Mouse (Mus musculus) limb, embryonic 15.5 days (tissue): ENCODE results near the gene Il1rl1. TPM values are rescaled to one million over a fixed set of nuclear protein-coding genes. Genes with fewer than 3 reads are reported as not detected.

ENCODE experiments used
- ATAC-seq: fragments of 200-750 bp; cut with Nextera tagmentation; 2 replicates; pipeline ENCODE4 v1.8.0; 2017; ENCODE audit warnings: low read depth, moderate TSS enrichment; ENCODE audit not compliant: insufficient number of reproducible peaks, low FRiP score, low TSS enrichment
- H3K27ac ChIP-seq: fragments of 300-500 bp; sonication (generic); 2 replicates; pipeline ENCODE4 v1.5.1; 2015; ENCODE audit warnings: moderate library complexity, mild to moderate bottlenecking, inconsistent platforms
- H3K27me3 ChIP-seq: fragments of 300-500 bp; sonication (generic); 2 replicates; pipeline ENCODE4 v1.6.1; 2015; ENCODE audit warnings: inconsistent platforms
- H3K36me3 ChIP-seq: fragments of 300-500 bp; sonication (generic); 2 replicates; pipeline ENCODE4 v1.6.1; 2015; ENCODE audit warnings: inconsistent platforms
- H3K4me1 ChIP-seq: fragments of 300-500 bp; sonication (generic); 2 replicates; pipeline ENCODE4 v1.6.1; 2015; ENCODE audit warnings: inconsistent platforms
- H3K4me2 ChIP-seq: fragments of 300-500 bp; sonication (generic); 2 replicates; pipeline ENCODE4 v1.6.1; 2015; ENCODE audit warnings: mild to moderate bottlenecking, inconsistent platforms
- H3K4me3 ChIP-seq: fragments of 300-500 bp; sonication (generic); 2 replicates; pipeline ENCODE4 v1.5.1; 2015; ENCODE audit warnings: mild to moderate bottlenecking, inconsistent platforms
- H3K9ac ChIP-seq: fragments of 300-500 bp; sonication (generic); 2 replicates; pipeline ENCODE4 v1.6.1; 2015; ENCODE audit warnings: inconsistent platforms
- H3K9me3 ChIP-seq: fragments of 300-500 bp; sonication (generic); 2 replicates; pipeline ENCODE4 v1.6.1; 2016; ENCODE audit warnings: inconsistent platforms
- WGBS: fragments of 180-500 bp; shearing (Covaris S2); methylation state at CpG from one replicate; pipeline ENCODE4 v1.1.7; 2015; 5-methylcytosine and 5-hydroxymethylcytosine counted together
- polyA plus RNA-seq: library from polyadenylated mRNA; unstranded; fragments of >200 nt; fragmentation: Nextera tagmentation; extraction: Ambion mirVana; gene quantifications from 2 replicates; pipeline ENCODE4 v1.2.1, GENCODE M21; 2015

Il1rl1 gene
- polyA plus RNA-seq: 5.3 and 6.9 TPM in 2 replicates

- no peak within 1 kb of the TSS for H3K4me3 ChIP-seq
- H3K9me3 ChIP-seq: no peaks in the 10 kb centered on the region
- no peak for ATAC-seq
- H3K36me3 ChIP-seq: no peaks in the 10 kb centered on the region
- H3K4me2 ChIP-seq: no peak within 1 kb of the TSS
- H3K27ac ChIP-seq: no peak within 1 kb of the TSS
- H3K4me1 ChIP-seq: no peaks in the 10 kb centered on the region
- H3K27me3 ChIP-seq: no peaks in the 10 kb centered on the region
- 76% methylated on average over 5 of the region's 5 CpGs for WGBS
- H3K9ac ChIP-seq: no peak within 1 kb of the TSS
Measured at GRCm38 (mm10) chr1:40428910-40429675, at the start of gene Il1rl1. Il1rl1 (plus strand) TSS chr1:40429570.

GRCm38 (mm10) chr1:40380111-40380510, 49.3 kb upstream of the Il1rl1 start:
- H3K9ac ChIP-seq: no peak overlapping the region
- ATAC-seq: no peak
- H3K27ac ChIP-seq: no peak overlapping the region
- no peaks in the 10 kb centered on the region for H3K27me3 ChIP-seq
- no peaks in the 10 kb centered on the region for H3K4me1 ChIP-seq
- no peak overlapping the region for H3K4me3 ChIP-seq
- no peaks in the 10 kb centered on the region for H3K9me3 ChIP-seq
- WGBS: 49% methylated on average over 6 of the region's 6 CpGs
- H3K4me2 ChIP-seq: no peak overlapping the region
- H3K36me3 ChIP-seq: no peaks in the 10 kb centered on the region

DNA sequence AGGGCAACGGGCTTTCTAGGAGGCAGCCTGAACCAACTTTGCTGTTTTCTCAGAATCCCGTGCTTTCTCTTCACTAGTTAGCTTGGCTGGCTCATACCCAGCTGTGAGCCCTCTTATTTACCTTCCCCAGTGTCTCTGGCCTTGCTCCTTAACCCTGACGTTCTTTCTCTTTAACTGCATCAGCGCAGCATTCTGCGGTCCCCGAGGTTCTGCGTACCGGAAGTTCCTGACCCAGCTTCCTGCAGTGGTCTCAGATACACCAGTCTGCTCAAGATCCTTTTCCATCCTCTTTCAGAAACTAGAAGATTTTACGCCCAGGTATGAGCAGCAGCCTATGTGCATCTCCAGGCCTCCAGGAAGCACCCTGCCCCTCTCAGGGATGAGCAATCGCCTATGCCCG, 48.4 kb upstream of the Il1rl1 start:
- no peak overlapping the region for H3K4me3 ChIP-seq
- no peaks in the 10 kb centered on the region for H3K4me1 ChIP-seq
- no peaks in the 10 kb centered on the region for H3K9me3 ChIP-seq
- H3K27ac ChIP-seq: no peak overlapping the region
- H3K4me2 ChIP-seq: no peak overlapping the region
- no peaks in the 10 kb centered on the region for H3K27me3 ChIP-seq
- H3K36me3 ChIP-seq: no peaks in the 10 kb centered on the region
- H3K9ac ChIP-seq: no peak overlapping the region
- WGBS: 85% methylated on average over 11 of the region's 11 CpGs
- no peak for ATAC-seq

GRCm38 (mm10) chr1:40382841-40383240, 46.5 kb upstream of the Il1rl1 start:
- H3K9ac ChIP-seq: no peak overlapping the region
- 85% methylated on average over 5 of the region's 5 CpGs for WGBS
- no peaks in the 10 kb centered on the region for H3K4me1 ChIP-seq
- H3K36me3 ChIP-seq: no peaks in the 10 kb centered on the region
- no peak overlapping the region for H3K4me3 ChIP-seq
- H3K27me3 ChIP-seq: no peaks in the 10 kb centered on the region
- H3K9me3 ChIP-seq: no peaks in the 10 kb centered on the region
- H3K4me2 ChIP-seq: no peak overlapping the region
- no peak overlapping the region for H3K27ac ChIP-seq
- ATAC-seq: no peak

DNA sequence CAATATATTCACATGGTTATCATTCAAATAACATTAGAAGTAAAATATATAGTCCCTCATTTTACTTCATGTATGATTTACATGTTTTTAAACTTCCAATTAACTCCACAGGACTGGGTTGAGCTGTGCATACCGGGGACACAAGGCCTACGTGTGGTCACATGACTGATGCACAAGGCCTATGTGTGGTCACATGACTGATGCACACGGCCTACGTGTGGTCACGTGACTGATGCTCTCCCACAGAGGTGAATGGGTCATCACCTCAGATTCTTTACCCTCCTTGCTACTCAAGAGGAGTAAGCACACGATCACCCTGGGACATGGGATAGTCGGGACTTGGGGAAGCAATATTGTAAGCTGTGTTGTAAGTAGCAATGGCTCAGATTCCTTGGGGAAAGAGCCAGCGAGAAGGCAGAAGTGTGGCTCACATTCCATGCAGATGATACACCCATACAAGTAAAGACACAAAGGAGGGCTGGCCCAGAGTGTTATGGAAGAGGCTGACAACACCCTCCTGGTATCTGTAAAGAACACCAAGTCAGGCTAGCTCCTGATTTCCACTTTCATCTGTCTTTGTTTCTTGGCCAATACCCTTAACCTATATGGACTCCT, 44.3 kb upstream of the Il1rl1 start:
- no peak overlapping the region for H3K27ac ChIP-seq
- WGBS: 89% methylated on average over 8 of the region's 8 CpGs
- H3K9ac ChIP-seq: no peak overlapping the region
- ATAC-seq: no peak
- no peaks in the 10 kb centered on the region for H3K4me1 ChIP-seq
- H3K9me3 ChIP-seq: no peaks in the 10 kb centered on the region
- no peak overlapping the region for H3K4me2 ChIP-seq
- H3K4me3 ChIP-seq: no peak overlapping the region
- no peaks in the 10 kb centered on the region for H3K27me3 ChIP-seq
- no peaks in the 10 kb centered on the region for H3K36me3 ChIP-seq

DNA sequence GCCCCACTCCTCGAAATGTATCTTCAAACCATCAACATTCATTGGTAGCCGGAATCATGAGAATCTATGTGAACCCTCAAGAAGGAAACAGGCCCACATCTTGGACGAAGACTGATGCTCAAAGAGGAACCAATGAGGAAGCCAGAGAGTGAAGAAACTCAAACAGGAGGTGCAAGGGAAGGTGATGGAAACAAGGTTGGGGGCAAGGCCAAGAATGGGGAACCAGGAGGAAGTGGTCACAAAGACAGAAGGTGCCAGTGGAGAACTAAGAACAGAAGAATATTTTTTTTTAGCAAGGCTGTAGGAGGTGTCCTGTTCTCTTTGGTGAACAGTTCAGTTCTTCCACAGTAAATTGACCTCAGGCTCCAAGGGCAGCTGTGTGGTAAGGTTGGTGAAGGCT, 38.0 kb upstream of the Il1rl1 start:
- Histone ChIP-seq H3K4me2 (no peak overlapping the region), H3K4me3 (no peak overlapping the region), H3K27ac (no peak overlapping the region), H3K9me3 (no peaks in the 10 kb centered on the region), H3K9ac (no peak overlapping the region), H3K4me1 (no peaks in the 10 kb centered on the region), H3K36me3 (no peaks in the 10 kb centered on the region), H3K27me3 (no peaks in the 10 kb centered on the region)
- no peak for ATAC-seq
- WGBS: 86% methylated on average over 3 of the region's 3 CpGs

- Histone ChIP-seq H3K9ac (no peak overlapping the region), H3K4me1 (no peaks in the 10 kb centered on the region), H3K4me3 (no peak overlapping the region), H3K27me3 (no peaks in the 10 kb centered on the region), H3K27ac (no peak overlapping the region), H3K4me2 (no peak overlapping the region), H3K36me3 (no peaks in the 10 kb centered on the region), H3K9me3 (no peaks in the 10 kb centered on the region)
- 79% methylated on average over 6 of the region's 6 CpGs for WGBS
- ATAC-seq: no peak
Measured at GRCm38 (mm10) chr1:40392535-40392934, 36.8 kb upstream of the Il1rl1 start.

DNA sequence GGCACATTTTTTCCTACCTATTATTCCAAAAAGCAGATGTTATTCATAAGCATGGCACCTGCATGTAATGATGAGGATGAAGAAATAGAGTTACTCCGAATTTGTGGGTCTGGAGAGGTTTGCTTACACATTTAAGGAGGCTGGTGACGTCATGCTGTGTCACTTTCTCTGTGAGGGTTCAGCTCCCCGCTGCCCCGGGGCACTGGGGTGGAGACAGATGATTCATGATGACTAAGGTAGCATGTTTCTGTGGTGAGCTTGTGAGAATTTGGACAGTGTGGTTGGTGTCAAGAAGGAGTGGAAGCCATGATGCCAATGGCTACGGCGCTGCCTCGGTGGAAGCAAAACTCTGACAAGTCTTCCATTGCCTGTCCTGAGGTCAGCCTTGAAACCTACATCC, 36.2 kb upstream of the Il1rl1 start:
- no peak overlapping the region for H3K4me2 ChIP-seq
- H3K9ac ChIP-seq: no peak overlapping the region
- H3K4me3 ChIP-seq: no peak overlapping the region
- H3K4me1 ChIP-seq: no peaks in the 10 kb centered on the region
- no peaks in the 10 kb centered on the region for H3K27me3 ChIP-seq
- no peaks in the 10 kb centered on the region for H3K9me3 ChIP-seq
- ATAC-seq: no peak
- no peak overlapping the region for H3K27ac ChIP-seq
- 72% methylated on average over 7 of the region's 7 CpGs for WGBS
- H3K36me3 ChIP-seq: no peaks in the 10 kb centered on the region

GRCm38 (mm10) chr1:40399639-40400038, 29.7 kb upstream of the Il1rl1 start:
- H3K4me2 ChIP-seq: no peak overlapping the region
- H3K9ac ChIP-seq: no peak overlapping the region
- ATAC-seq: no peak
- H3K4me1 ChIP-seq: no peaks in the 10 kb centered on the region
- H3K4me3 ChIP-seq: no peak overlapping the region
- H3K9me3 ChIP-seq: no peaks in the 10 kb centered on the region
- no peak overlapping the region for H3K27ac ChIP-seq
- WGBS: 88% methylated on average over 6 of the region's 6 CpGs
- no peaks in the 10 kb centered on the region for H3K27me3 ChIP-seq
- no peaks in the 10 kb centered on the region for H3K36me3 ChIP-seq

DNA sequence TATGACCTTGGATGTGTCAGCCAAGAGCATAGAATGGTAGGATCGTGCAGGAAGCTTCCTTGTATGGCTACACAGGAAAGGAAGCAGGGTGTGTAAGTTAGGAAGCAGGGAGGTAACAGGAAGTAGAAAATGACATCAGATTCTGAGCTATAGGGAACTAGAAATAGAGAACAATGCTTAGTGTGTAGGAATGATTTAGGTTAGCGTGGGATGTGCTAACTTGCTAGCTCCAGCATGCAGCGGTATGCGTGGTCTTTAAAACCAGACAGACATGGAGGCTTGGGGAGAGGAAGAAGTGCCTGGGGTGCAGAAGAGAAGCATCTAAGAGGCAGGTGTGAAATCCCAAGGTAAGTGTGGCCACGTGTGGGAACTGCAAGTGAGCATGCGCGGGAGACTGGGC, 24.7 kb upstream of the Il1rl1 start:
- H3K27me3 ChIP-seq: no peaks in the 10 kb centered on the region
- no peak overlapping the region for H3K27ac ChIP-seq
- 75% methylated on average over 7 of the region's 7 CpGs for WGBS
- no peak overlapping the region for H3K4me2 ChIP-seq
- no peaks in the 10 kb centered on the region for H3K4me1 ChIP-seq
- H3K36me3 ChIP-seq: no peaks in the 10 kb centered on the region
- no peak for ATAC-seq
- H3K9ac ChIP-seq: no peak overlapping the region
- no peaks in the 10 kb centered on the region for H3K9me3 ChIP-seq
- H3K4me3 ChIP-seq: no peak overlapping the region

DNA sequence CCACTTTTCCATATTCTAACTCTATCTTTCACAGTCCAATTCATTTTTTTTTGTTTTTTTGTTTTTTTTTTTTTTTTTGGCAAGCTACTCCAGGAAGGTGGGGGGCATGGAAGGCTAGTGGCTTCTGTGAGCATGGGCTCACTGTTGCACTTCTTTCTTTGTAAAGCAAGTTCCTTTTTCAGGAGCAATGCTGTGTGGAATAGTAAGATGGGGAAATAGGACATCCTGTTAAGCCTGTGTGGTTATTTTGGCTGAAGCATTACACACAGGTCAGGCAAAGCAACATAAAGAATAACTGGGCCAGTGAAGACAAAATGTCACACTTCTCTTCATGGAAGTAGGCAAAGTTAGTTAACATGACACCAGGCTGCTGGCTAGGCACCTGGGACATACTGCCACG, 19.5 kb upstream of the Il1rl1 start:
- no peak for ATAC-seq
- no peaks in the 10 kb centered on the region for H3K27me3 ChIP-seq
- WGBS: 55% methylated on average over 1 of the region's 1 CpGs

DNA sequence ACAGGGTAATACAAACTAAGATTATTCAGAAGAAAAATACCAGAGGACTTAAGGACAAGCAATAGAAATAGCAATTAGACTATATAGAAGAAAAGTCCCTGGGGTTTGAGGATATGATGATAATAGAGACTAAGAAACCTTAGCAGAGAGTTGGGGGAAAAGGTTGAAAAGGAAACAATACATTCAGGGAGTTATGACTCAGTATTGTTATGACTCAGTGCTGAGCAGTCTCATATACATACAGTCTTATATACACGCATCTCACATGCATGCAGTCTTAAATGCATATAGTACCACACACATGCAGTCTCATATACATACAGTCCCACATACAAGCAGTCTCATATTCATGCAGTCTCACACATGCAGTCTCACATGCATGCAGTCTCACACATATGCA, 16.3 kb upstream of the Il1rl1 start:
- no peak overlapping the region for H3K4me3 ChIP-seq
- H3K4me2 ChIP-seq: no peak overlapping the region
- no peak for ATAC-seq
- 97% methylated on average over 1 of the region's 1 CpGs for WGBS
- no peaks in the 10 kb centered on the region for H3K27me3 ChIP-seq
- H3K36me3 ChIP-seq: no peaks in the 10 kb centered on the region
- no peak overlapping the region for H3K9ac ChIP-seq
- no peaks in the 10 kb centered on the region for H3K9me3 ChIP-seq
- no peaks in the 10 kb centered on the region for H3K4me1 ChIP-seq
- no peak overlapping the region for H3K27ac ChIP-seq

More for the DNA sequence above, 19.5 kb upstream of the Il1rl1 start:
- Histone ChIP-seq H3K27ac (no peak overlapping the region), H3K36me3 (no peaks in the 10 kb centered on the region), H3K4me3 (no peak overlapping the region), H3K4me1 (no peaks in the 10 kb centered on the region), H3K9me3 (no peaks in the 10 kb centered on the region), H3K4me2 (no peak overlapping the region), H3K9ac (no peak overlapping the region)
